Comparison of ENCODE assay signal across 7 mouse cellular contexts in genomic region chr7:100465656-100466309, GRCm38 (mm10). TPM values are rescaled to one million over a fixed set of nuclear protein-coding genes. Genes with fewer than 3 reads are reported as not detected.
DNase-seq lines count a peak whose midpoint lies in the region; ATAC-seq lines count a peak whose summit lies in the region.

No protein-coding gene starts in this region.

- H3K9me3 ChIP-seq in stomach, embryonic 15.5 days, result no peaks in the 10 kb centered on the region
- H3K9me3 ChIP-seq in midbrain, embryonic 15.5 days, result no peaks in the 10 kb centered on the region

- H3K27ac ChIP-seq in stomach, embryonic 15.5 days, result peak overlapping the region; percentile 78
- no peak overlapping the region for H3K27ac ChIP-seq in midbrain, embryonic 15.5 days

- peaks cover 21% of the 10 kb centered on the region for H3K4me1 ChIP-seq in stomach, embryonic 15.5 days
- no peaks in the 10 kb centered on the region for H3K4me1 ChIP-seq in midbrain, embryonic 15.5 days

- H3K36me3 ChIP-seq in stomach, embryonic 15.5 days, result no peaks in the 10 kb centered on the region
- H3K36me3 ChIP-seq in midbrain, embryonic 15.5 days (replicated peaks), result peaks cover 11% of the 10 kb centered on the region; the same call in 1 of the 2 replicates

- WGBS in stomach, embryonic 15.5 days, result 32% methylated on average over 5 of the region's 5 CpGs
- WGBS in midbrain, embryonic 15.5 days, result 78% methylated on average over 5 of the region's 5 CpGs

- H3K9ac ChIP-seq in stomach, embryonic 15.5 days, result 0 out of 2 replicates have a peak overlapping the region, but pooled peaks have one; percentile 13
- no peak overlapping the region for H3K9ac ChIP-seq in midbrain, embryonic 15.5 days

- ATAC-seq in stomach, embryonic 15.5 days (ENCODE audit: insufficient read depth, low FRiP score, low read depth), result peak; percentile 40
- no peak for ATAC-seq in midbrain, embryonic 15.5 days (replicated peaks)

- no peaks in the 10 kb centered on the region for H3K27me3 ChIP-seq in stomach, embryonic 15.5 days (replicated peaks)
- H3K27me3 ChIP-seq in midbrain, embryonic 15.5 days (replicated peaks), result no peaks in the 10 kb centered on the region

- peak overlapping the region; percentile 21 for H3K4me2 ChIP-seq in stomach, embryonic 15.5 days
- no peak overlapping the region for H3K4me2 ChIP-seq in midbrain, embryonic 15.5 days

- DNase-seq in Muller cell, postnatal 12 days (ENCODE audit: inconsistent ontology term), result peak; percentile 46
- DNase-seq in adrenal gland, postnatal 10 days, result peak; percentile 90
- peak; percentile 67 to 86 for DNase-seq in gastrocnemius, postnatal 4 days (ENCODE audit: low spot score in 2 of 2)
- peak; percentile 95 for DNase-seq in kidney, adult 11 months
- peak; percentile 94 to 96 for DNase-seq in lung, adult 18-20 months

- H3K4me3 ChIP-seq in stomach, embryonic 15.5 days (replicated peaks), result no peak overlapping the region
- no peak overlapping the region for H3K4me3 ChIP-seq in midbrain, embryonic 15.5 days

RNA-seq across cellular contexts. Expression of gene Ucp3, which starts 7.0 kb away (rescaled TPM):
- total RNA-seq in adrenal gland, postnatal 10 days (2021), result 10 to 100 TPM; 34.9 to 45.2 TPM
- total RNA-seq in gastrocnemius, postnatal 4 days (2021), result 10 to 100 TPM; 46.7 to 47.5 TPM
- polyA plus RNA-seq in stomach, embryonic 15.5 days (2015; fragmentation: Nextera tagmentation; extraction: Ambion mirVana), result 0.05 TPM in 2 replicates
- polyA plus RNA-seq in midbrain, embryonic 15.5 days (2015; fragmentation: Nextera tagmentation; extraction: Ambion mirVana), result not detected in 2 replicates

RNA-seq across cellular contexts. Expression of gene Ucp2, which starts 27.4 kb away (rescaled TPM):
- total RNA-seq in adrenal gland, postnatal 10 days (2021), result 100 to 1,000 TPM; 482 to 541 TPM
- 100 to 1,000 TPM; 191 to 225 TPM for total RNA-seq in gastrocnemius, postnatal 4 days (2021)
- 308 and 326 TPM in 2 replicates for polyA plus RNA-seq in stomach, embryonic 15.5 days (2015; fragmentation: Nextera tagmentation; extraction: Ambion mirVana)
- 57.2 and 61.6 TPM in 2 replicates for polyA plus RNA-seq in midbrain, embryonic 15.5 days (2015; fragmentation: Nextera tagmentation; extraction: Ambion mirVana)

RNA-seq across cellular contexts. Expression of gene Dnajb13, which starts 49.0 kb away (rescaled TPM):
- total RNA-seq in adrenal gland, postnatal 10 days (2021), result under 1 TPM in 1 of 2 experiments, not detected in 1; 0.30 TPM
- total RNA-seq in gastrocnemius, postnatal 4 days (2021), result under 1 TPM; 0.18 to 0.20 TPM
- 0.52 and 0.74 TPM in 2 replicates for polyA plus RNA-seq in stomach, embryonic 15.5 days (2015; fragmentation: Nextera tagmentation; extraction: Ambion mirVana)
- 3.7 and 4.9 TPM in 2 replicates for polyA plus RNA-seq in midbrain, embryonic 15.5 days (2015; fragmentation: Nextera tagmentation; extraction: Ambion mirVana)
